Mouse (Mus musculus): ENCODE measurements at regions not wholly inside any gene's neighbourhood (a gene's known extent, or its start where the extent isn't known, plus 50 kb on each side); places are given as distances from the start of the nearest gene placed in this dataset.
A peak's percentile ranks its signal among the peaks of the same experiment; 100 is the strongest.
"Not testable (repeated sequence)": the region's sequence is repeated elsewhere in the genome, so short reads cannot be mapped to it uniquely, and the experiment has no call there.

DNA sequence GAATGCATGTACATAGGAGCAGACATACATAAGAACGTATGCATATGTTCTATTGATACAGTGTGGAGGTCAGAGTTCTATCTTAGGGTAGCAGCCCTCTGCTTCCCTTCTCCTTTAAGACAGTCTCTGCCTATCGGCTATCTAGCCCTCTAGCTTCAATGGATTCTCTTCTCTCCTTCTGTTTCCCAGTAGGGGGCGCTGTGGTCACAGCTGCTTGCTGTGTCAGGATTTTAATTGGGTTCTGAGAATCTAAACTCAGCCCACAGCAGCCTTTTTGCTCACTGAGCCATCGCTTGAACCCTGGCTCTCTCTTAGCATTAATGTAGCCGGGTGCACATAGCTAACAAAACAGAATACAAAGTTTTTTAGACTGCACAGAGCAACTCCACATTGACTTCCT is 88.8 kb upstream of the Ttc29 start:
- Histone ChIP-seq H3K27me3 (ENCODE audit: control insufficient read depth, insufficient read depth, low read length, poor library complexity, severe bottlenecking) (no peaks in the 10 kb centered on the region), H3K36me3 (ENCODE audit: control insufficient read depth, insufficient read depth, low read length, poor library complexity, severe bottlenecking) (no peaks in the 10 kb centered on the region), H3K9me3 (replicated peaks; ENCODE audit: control insufficient read depth, insufficient read depth, low read length, poor library complexity, severe bottlenecking) (no peaks in the 10 kb centered on the region), H3K27ac (ENCODE audit: insufficient read depth, low read length) (no peak overlapping the region), H3K4me3 (ENCODE audit: low read depth, low read length) (no peak overlapping the region), H3K9ac (ENCODE audit: low read depth, poor library complexity, severe bottlenecking) (no peak overlapping the region), H3K4me1 (ENCODE audit: control insufficient read depth, insufficient read depth, low read length) (no peaks in the 10 kb centered on the region)
- TF ChIP-seq EP300 (IDR thresholded peaks at IDR 0.05; ENCODE audit: insufficient read depth, low read depth, low read length), result no peak
- peak; percentile 50 for TF ChIP-seq CTCF (IDR thresholded peaks at IDR 0.05; ENCODE audit: low read depth, low read length)

DNA sequence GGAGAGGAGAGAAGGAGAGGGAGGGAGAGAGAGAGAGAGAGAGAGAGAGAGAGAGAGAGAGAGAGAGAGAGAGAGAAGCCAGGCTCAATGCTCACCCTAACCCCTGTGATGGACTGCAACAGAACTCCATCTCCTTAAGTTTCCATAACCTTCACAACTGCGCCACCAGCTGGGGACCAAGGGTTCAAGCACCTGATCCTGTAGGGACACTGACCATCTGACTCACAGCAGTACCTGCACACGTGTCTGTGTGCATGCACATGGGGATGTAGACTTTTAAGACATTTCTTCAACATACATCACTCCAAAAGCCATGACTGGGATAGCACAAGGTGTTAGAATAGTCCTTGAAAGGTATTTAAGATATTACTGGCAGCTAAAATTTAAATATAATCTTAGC is 85.2 kb upstream of the Ttc29 start:
- Histone ChIP-seq H3K9ac (ENCODE audit: low read depth, poor library complexity, severe bottlenecking) (no peak overlapping the region), H3K27ac (ENCODE audit: insufficient read depth, low read length) (no peak overlapping the region), H3K36me3 (ENCODE audit: control insufficient read depth, insufficient read depth, low read length, poor library complexity, severe bottlenecking) (no peaks in the 10 kb centered on the region), H3K4me1 (ENCODE audit: control insufficient read depth, insufficient read depth, low read length) (no peaks in the 10 kb centered on the region), H3K9me3 (replicated peaks; ENCODE audit: control insufficient read depth, insufficient read depth, low read length, poor library complexity, severe bottlenecking) (no peaks in the 10 kb centered on the region), H3K4me3 (ENCODE audit: low read depth, low read length) (no peak overlapping the region), H3K27me3 (ENCODE audit: control insufficient read depth, insufficient read depth, low read length, poor library complexity, severe bottlenecking) (no peaks in the 10 kb centered on the region)
- TF ChIP-seq POLR2A (IDR thresholded peaks at IDR 0.05; ENCODE audit: insufficient read depth, low read length) (no peak), CTCF (IDR thresholded peaks at IDR 0.05; ENCODE audit: low read depth, low read length) (peak; percentile 88)

DNA sequence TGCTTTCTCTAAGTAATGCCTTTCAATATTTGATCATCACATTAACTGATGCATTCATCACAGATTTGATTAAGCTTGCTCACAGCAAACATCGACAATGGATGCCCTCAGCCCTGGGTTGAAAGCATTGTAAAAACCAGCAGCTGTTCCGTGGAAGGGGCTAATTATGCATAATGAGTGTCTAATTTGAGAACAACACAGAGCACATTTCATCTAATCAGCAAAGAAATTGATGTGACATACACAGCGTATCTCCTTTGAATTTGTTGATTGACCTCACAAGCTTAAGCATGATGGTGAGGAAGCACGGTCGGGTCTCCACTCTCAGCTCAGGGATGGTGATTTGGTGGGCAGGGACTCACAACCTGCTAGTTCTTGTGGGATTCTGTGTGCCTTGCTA is 84.0 kb upstream of the Ttc29 start:
- Histone ChIP-seq H3K27ac (ENCODE audit: insufficient read depth, low read length) (no peak overlapping the region), H3K4me3 (ENCODE audit: low read depth, low read length) (no peak overlapping the region), H3K27me3 (ENCODE audit: control insufficient read depth, insufficient read depth, low read length, poor library complexity, severe bottlenecking) (no peaks in the 10 kb centered on the region), H3K9ac (ENCODE audit: low read depth, poor library complexity, severe bottlenecking) (no peak overlapping the region), H3K9me3 (replicated peaks; ENCODE audit: control insufficient read depth, insufficient read depth, low read length, poor library complexity, severe bottlenecking) (no peaks in the 10 kb centered on the region), H3K36me3 (ENCODE audit: control insufficient read depth, insufficient read depth, low read length, poor library complexity, severe bottlenecking) (no peaks in the 10 kb centered on the region), H3K4me1 (ENCODE audit: control insufficient read depth, insufficient read depth, low read length) (no peaks in the 10 kb centered on the region)
- TF ChIP-seq POLR2A (IDR thresholded peaks at IDR 0.05; ENCODE audit: insufficient read depth, low read length), result no peak
- no peak for TF ChIP-seq CTCF (IDR thresholded peaks at IDR 0.05; ENCODE audit: low read depth, low read length)
- TF ChIP-seq EP300 (IDR thresholded peaks at IDR 0.05; ENCODE audit: insufficient read depth, low read depth, low read length), result no peak

DNA sequence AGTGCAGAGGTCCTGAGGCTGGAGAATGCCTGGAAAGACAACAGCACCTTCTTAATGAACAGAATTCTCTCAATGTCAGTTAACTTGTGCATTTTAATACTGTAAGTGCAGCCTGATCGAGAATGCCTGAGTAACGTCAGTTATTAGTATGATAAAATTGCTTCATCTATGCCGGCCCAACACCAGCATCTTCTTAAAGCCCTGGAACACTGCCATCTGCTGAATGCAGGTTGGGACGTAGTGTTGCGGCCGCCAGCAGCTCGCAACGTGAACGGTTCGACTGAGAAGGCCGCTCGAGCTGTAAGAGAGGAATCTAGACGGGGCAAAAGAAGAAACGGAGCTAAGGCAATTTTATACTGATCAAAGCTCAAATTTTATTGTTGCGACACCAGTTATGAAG is 73.6 kb upstream of the Ttc29 start:
- H3K36me3 ChIP-seq (ENCODE audit: control insufficient read depth, insufficient read depth, low read length, poor library complexity, severe bottlenecking); H3K4me1 ChIP-seq (ENCODE audit: control insufficient read depth, insufficient read depth, low read length); H3K27me3 ChIP-seq (ENCODE audit: control insufficient read depth, insufficient read depth, low read length, poor library complexity, severe bottlenecking); H3K4me3 ChIP-seq (ENCODE audit: low read depth, low read length): not testable (repeated sequence)
- Histone ChIP-seq H3K9me3 (replicated peaks; ENCODE audit: control insufficient read depth, insufficient read depth, low read length, poor library complexity, severe bottlenecking) (peaks cover 37% of the 10 kb centered on the region), H3K27ac (ENCODE audit: insufficient read depth, low read length) (peak overlapping the region; percentile 100), H3K9ac (ENCODE audit: low read depth, poor library complexity, severe bottlenecking) (peak overlapping the region; percentile 70)

DNA sequence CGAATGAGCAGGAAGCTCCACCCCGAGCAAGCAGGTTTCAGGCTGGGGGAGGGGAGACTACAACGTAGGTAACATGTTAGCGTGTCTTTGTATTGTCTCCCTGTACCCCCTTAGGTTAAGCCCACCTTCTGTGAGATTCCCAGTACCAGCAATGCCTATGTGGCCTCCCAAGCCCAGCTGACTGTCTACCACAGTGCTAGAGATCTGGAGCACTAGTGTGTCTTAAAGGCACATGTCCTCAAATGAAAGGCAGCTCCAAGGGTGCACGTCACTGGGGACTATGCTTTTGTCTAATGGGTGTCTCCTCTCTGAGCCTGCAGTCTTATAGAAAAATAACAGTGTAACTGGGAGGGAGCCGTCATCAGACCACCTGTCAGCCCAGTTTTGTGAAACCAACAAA is 65.9 kb upstream of the Ttc29 start:
- no peak overlapping the region; the same call in 1 of the 2 replicates for H3K27ac ChIP-seq (ENCODE audit: insufficient read depth, low read length)
- no peak for TF ChIP-seq EP300 (IDR thresholded peaks at IDR 0.05; ENCODE audit: insufficient read depth, low read depth, low read length)
- H3K4me1 ChIP-seq (ENCODE audit: control insufficient read depth, insufficient read depth, low read length), result no peaks in the 10 kb centered on the region
- H3K9ac ChIP-seq (ENCODE audit: low read depth, poor library complexity, severe bottlenecking), result no peak overlapping the region
- peaks cover 9% of the 10 kb centered on the region; the same call in 1 of the 2 replicates for H3K9me3 ChIP-seq (replicated peaks; ENCODE audit: control insufficient read depth, insufficient read depth, low read length, poor library complexity, severe bottlenecking)
- H3K4me3 ChIP-seq (ENCODE audit: low read depth, low read length), result no peak overlapping the region
- H3K27me3 ChIP-seq (ENCODE audit: control insufficient read depth, insufficient read depth, low read length, poor library complexity, severe bottlenecking), result no peaks in the 10 kb centered on the region
- no peaks in the 10 kb centered on the region for H3K36me3 ChIP-seq (ENCODE audit: control insufficient read depth, insufficient read depth, low read length, poor library complexity, severe bottlenecking)

DNA sequence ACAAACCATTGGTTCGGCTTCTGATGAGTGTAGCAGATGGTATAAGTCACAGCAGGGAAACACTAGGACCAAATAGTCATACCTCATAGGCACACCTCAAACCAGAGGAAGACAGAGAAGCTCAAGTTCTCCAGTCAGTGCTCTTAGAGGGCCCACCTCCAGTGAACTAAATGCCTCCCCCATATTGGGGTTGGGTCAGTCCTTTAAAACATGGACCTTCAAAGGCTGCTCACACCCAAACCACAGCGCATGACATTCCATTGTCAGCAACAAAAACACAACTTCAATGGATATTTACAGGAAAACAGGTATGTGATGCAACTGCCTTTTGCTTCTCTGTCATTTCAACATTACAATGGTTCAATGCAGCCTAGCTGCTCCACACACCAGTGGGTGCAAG is 65.1 kb upstream of the Ttc29 start:
- TF ChIP-seq EP300 (IDR thresholded peaks at IDR 0.05; ENCODE audit: insufficient read depth, low read depth, low read length), result no peak
- no peak for TF ChIP-seq CTCF (IDR thresholded peaks at IDR 0.05; ENCODE audit: low read depth, low read length)
- TF ChIP-seq POLR2A (IDR thresholded peaks at IDR 0.05; ENCODE audit: insufficient read depth, low read length), result no peak
- Histone ChIP-seq H3K36me3 (ENCODE audit: control insufficient read depth, insufficient read depth, low read length, poor library complexity, severe bottlenecking) (no peaks in the 10 kb centered on the region), H3K4me3 (ENCODE audit: low read depth, low read length) (no peak overlapping the region), H3K9ac (ENCODE audit: low read depth, poor library complexity, severe bottlenecking) (no peak overlapping the region), H3K9me3 (replicated peaks; ENCODE audit: control insufficient read depth, insufficient read depth, low read length, poor library complexity, severe bottlenecking) (peaks cover 9% of the 10 kb centered on the region; the same call in 1 of the 2 replicates), H3K27me3 (ENCODE audit: control insufficient read depth, insufficient read depth, low read length, poor library complexity, severe bottlenecking) (no peaks in the 10 kb centered on the region), H3K27ac (ENCODE audit: insufficient read depth, low read length) (no peak overlapping the region), H3K4me1 (ENCODE audit: control insufficient read depth, insufficient read depth, low read length) (no peaks in the 10 kb centered on the region)

DNA sequence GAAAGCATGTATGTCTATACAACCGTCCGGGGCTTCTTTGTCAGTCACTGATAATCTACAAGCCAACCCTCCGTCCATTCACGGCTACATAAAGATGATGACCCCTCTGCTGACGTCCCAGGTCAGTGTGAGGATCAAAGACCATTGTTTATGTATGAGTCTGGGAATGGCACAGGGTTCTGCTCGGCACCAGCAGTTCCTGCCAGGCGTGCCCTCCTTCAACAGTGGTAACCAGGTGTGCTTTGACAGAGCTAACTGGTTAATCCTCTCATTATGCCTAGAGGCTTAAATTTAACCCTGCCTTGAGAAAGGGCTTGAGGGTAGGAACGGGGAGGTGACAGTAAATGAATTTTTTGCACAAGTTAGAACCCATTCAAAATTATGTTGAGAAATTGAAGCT is 58.2 kb upstream of the Ttc29 start:
- no peak for TF ChIP-seq POLR2A (IDR thresholded peaks at IDR 0.05; ENCODE audit: insufficient read depth, low read length)
- TF ChIP-seq EP300 (IDR thresholded peaks at IDR 0.05; ENCODE audit: insufficient read depth, low read depth, low read length), result no peak

More for the DNA sequence above, 58.2 kb upstream of the Ttc29 start:
- no peaks in the 10 kb centered on the region for H3K27me3 ChIP-seq (ENCODE audit: control insufficient read depth, insufficient read depth, low read length, poor library complexity, severe bottlenecking)
- no peaks in the 10 kb centered on the region for H3K4me1 ChIP-seq (ENCODE audit: control insufficient read depth, insufficient read depth, low read length)
- no peaks in the 10 kb centered on the region for H3K36me3 ChIP-seq (ENCODE audit: control insufficient read depth, insufficient read depth, low read length, poor library complexity, severe bottlenecking)
- H3K27ac ChIP-seq (ENCODE audit: insufficient read depth, low read length), result no peak overlapping the region
- H3K9ac ChIP-seq (ENCODE audit: low read depth, poor library complexity, severe bottlenecking), result no peak overlapping the region
- no peaks in the 10 kb centered on the region; the same call in none of the 2 replicates for H3K9me3 ChIP-seq (replicated peaks; ENCODE audit: control insufficient read depth, insufficient read depth, low read length, poor library complexity, severe bottlenecking)
- H3K4me3 ChIP-seq (ENCODE audit: low read depth, low read length), result no peak overlapping the region

Data from ES-Bruce4 (cell line).